Mouse (Mus musculus) midbrain, embryonic 12.5 days (tissue): ENCODE data around the gene Traf3ip2. TPM values are rescaled to one million over a fixed set of nuclear protein-coding genes. Genes with fewer than 3 reads are reported as not detected.

Experiments used
- ATAC-seq: fragments of 200-750 bp; cut with Nextera tagmentation; 2 replicates; pipeline ENCODE4 v1.8.0; 2017; ENCODE audit warnings: low read depth, moderate TSS enrichment, moderate library complexity; ENCODE audit not compliant: low FRiP score
- H3K27ac ChIP-seq: fragments of 300-500 bp; sonication (generic); replicated peaks from 2 replicates; pipeline ENCODE4 v1.5.1; 2016; ENCODE audit warnings: mild to moderate bottlenecking
- H3K27me3 ChIP-seq: fragments of 300-500 bp; sonication (generic); 2 replicates; pipeline ENCODE4 v1.6.1; 2016; ENCODE audit warnings: mild to moderate bottlenecking
- H3K36me3 ChIP-seq: fragments of 300-500 bp; sonication (generic); 2 replicates; pipeline ENCODE4 v1.6.1; 2016
- H3K4me1 ChIP-seq: fragments of 300-500 bp; sonication (generic); 2 replicates; pipeline ENCODE4 v1.6.1; 2016
- H3K4me2 ChIP-seq: fragments of 300-500 bp; sonication (generic); replicated peaks from 2 replicates; pipeline ENCODE4 v1.6.1; 2016; ENCODE audit warnings: mild to moderate bottlenecking, moderate library complexity
- H3K4me3 ChIP-seq: fragments of 300-500 bp; sonication (generic); 2 replicates; pipeline ENCODE4 v1.5.1; 2016; ENCODE audit warnings: mild to moderate bottlenecking
- H3K9ac ChIP-seq: fragments of 300-500 bp; sonication (generic); replicated peaks from 2 replicates; pipeline ENCODE4 v1.6.1; 2016; ENCODE audit warnings: mild to moderate bottlenecking, moderate library complexity
- H3K9me3 ChIP-seq: fragments of 300-500 bp; sonication (generic); 2 replicates; pipeline ENCODE4 v1.6.1; 2016; ENCODE audit warnings: mild to moderate bottlenecking
- WGBS: fragments of 180-500 bp; shearing (Covaris S2); methylation state at CpG from one replicate; pipeline ENCODE4 v1.1.7; 2016; 5-methylcytosine and 5-hydroxymethylcytosine counted together
- polyA plus RNA-seq: library from polyadenylated mRNA; unstranded; fragments of >200 nt; fragmentation: Nextera tagmentation; extraction: Ambion mirVana; gene quantifications from 2 replicates; pipeline ENCODE4 v1.2.1, GENCODE M21; 2016

Traf3ip2 gene
- polyA plus RNA-seq, 1 experiment from 2014 or later: 6.1 TPM

GRCm38 (mm10) chr10:39660698-39661097 is 48.0 kb downstream of the Traf3ip2 start:
- H3K27ac ChIP-seq: peak overlapping the region; percentile 85

GRCm38 (mm10) chr10:39665071-39665502 is 52.4 kb downstream of the Traf3ip2 start:
- no peak overlapping the region for H3K9ac ChIP-seq
- WGBS: 70% methylated on average over 4 of the region's 4 CpGs
- H3K4me1 ChIP-seq: peaks cover 15% of the 10 kb centered on the region
- no peak overlapping the region for H3K4me2 ChIP-seq
- no peak for ATAC-seq
- H3K9me3 ChIP-seq: no peaks in the 10 kb centered on the region
- 0 out of 2 replicates have a peak overlapping the region, but pooled peaks have one; percentile 39 for H3K27ac ChIP-seq
- no peaks in the 10 kb centered on the region for H3K27me3 ChIP-seq
- 0 out of 2 replicates have a peak, but pooled peaks cover 8% of the 10 kb centered on the region for H3K36me3 ChIP-seq
- no peak overlapping the region for H3K4me3 ChIP-seq

More at GRCm38 (mm10) chr10:39660698-39661097, 48.0 kb downstream of the Traf3ip2 start:
- H3K9ac ChIP-seq: no peak overlapping the region
- H3K4me3 ChIP-seq: no peak overlapping the region
- no peak for ATAC-seq
- H3K36me3 ChIP-seq: 0 out of 2 replicates have a peak, but pooled peaks cover 4% of the 10 kb centered on the region
- H3K9me3 ChIP-seq: no peaks in the 10 kb centered on the region
- H3K4me2 ChIP-seq: no peak overlapping the region
- no peaks in the 10 kb centered on the region for H3K27me3 ChIP-seq
- 43% methylated on average over 5 of the region's 5 CpGs for WGBS
- H3K4me1 ChIP-seq: peaks cover 28% of the 10 kb centered on the region

- ATAC-seq: no peak
- WGBS: 68% methylated on average over 3 of the region's 3 CpGs
- Histone ChIP-seq H3K27ac (no peak overlapping the region), H3K4me3 (no peak overlapping the region), H3K9ac (no peak overlapping the region), H3K4me1 (peaks cover 6% of the 10 kb centered on the region; the same call in 1 of the 2 replicates), H3K9me3 (no peaks in the 10 kb centered on the region), H3K4me2 (no peak overlapping the region), H3K36me3 (0 out of 2 replicates have a peak, but pooled peaks cover 8% of the 10 kb centered on the region), H3K27me3 (no peaks in the 10 kb centered on the region)
Measured at GRCm38 (mm10) chr10:39666027-39666426, 53.3 kb downstream of the Traf3ip2 start.

- no peaks in the 10 kb centered on the region for H3K9me3 ChIP-seq
- peaks cover 32% of the 10 kb centered on the region for H3K4me1 ChIP-seq
- no peak overlapping the region for H3K9ac ChIP-seq
- H3K4me2 ChIP-seq: no peak overlapping the region
- H3K36me3 ChIP-seq: 0 out of 2 replicates have a peak, but pooled peaks cover 4% of the 10 kb centered on the region
- ATAC-seq: no peak
- no peak overlapping the region for H3K27ac ChIP-seq
- WGBS: 83% methylated on average over 1 of the region's 1 CpGs
- no peak overlapping the region for H3K4me3 ChIP-seq
- H3K27me3 ChIP-seq: no peaks in the 10 kb centered on the region
Measured at GRCm38 (mm10) chr10:39671451-39671850, 58.7 kb downstream of the Traf3ip2 start.

- Histone ChIP-seq H3K4me3 (no peak overlapping the region), H3K4me1 (peaks cover 32% of the 10 kb centered on the region), H3K4me2 (peak overlapping the region; percentile 18; the same call in 1 of the 2 replicates), H3K9ac (no peak overlapping the region), H3K27ac (peak overlapping the region; percentile 69), H3K36me3 (0 out of 2 replicates have a peak, but pooled peaks cover 4% of the 10 kb centered on the region), H3K9me3 (no peaks in the 10 kb centered on the region), H3K27me3 (no peaks in the 10 kb centered on the region)
- 5% methylated on average over 4 of the region's 4 CpGs for WGBS
- peak; percentile 94 for ATAC-seq
Measured at GRCm38 (mm10) chr10:39672547-39673051, 59.9 kb downstream of the Traf3ip2 start.

- Histone ChIP-seq H3K4me3 (no peak overlapping the region), H3K27ac (no peak overlapping the region), H3K4me1 (peaks cover 32% of the 10 kb centered on the region), H3K4me2 (no peak overlapping the region), H3K9ac (no peak overlapping the region), H3K9me3 (no peaks in the 10 kb centered on the region), H3K27me3 (no peaks in the 10 kb centered on the region), H3K36me3 (0 out of 2 replicates have a peak, but pooled peaks cover 4% of the 10 kb centered on the region)
- no peak for ATAC-seq
- WGBS: 30% methylated on average over 3 of the region's 3 CpGs
Measured at GRCm38 (mm10) chr10:39674106-39674505, 61.4 kb downstream of the Traf3ip2 start.

GRCm38 (mm10) chr10:39674766-39675165 is 62.0 kb downstream of the Traf3ip2 start:
- Histone ChIP-seq H3K4me1 (peaks cover 32% of the 10 kb centered on the region), H3K27ac (0 out of 2 replicates have a peak overlapping the region, but pooled peaks have one; percentile 25), H3K27me3 (no peaks in the 10 kb centered on the region), H3K36me3 (0 out of 2 replicates have a peak, but pooled peaks cover 4% of the 10 kb centered on the region), H3K9me3 (no peaks in the 10 kb centered on the region), H3K4me3 (no peak overlapping the region), H3K9ac (no peak overlapping the region), H3K4me2 (no peak overlapping the region)
- WGBS: 27% methylated on average over 3 of the region's 3 CpGs
- 0 out of 2 replicates have a peak, but pooled peaks have one; percentile 23 for ATAC-seq

GRCm38 (mm10) chr10:39678199-39678791 is 65.6 kb downstream of the Traf3ip2 start:
- no peak overlapping the region for H3K9ac ChIP-seq
- WGBS: 87% methylated on average over 4 of the region's 4 CpGs
- no peak for ATAC-seq

GRCm38 (mm10) chr10:39681014-39681413 is 68.3 kb downstream of the Traf3ip2 start:
- Histone ChIP-seq H3K27me3 (no peaks in the 10 kb centered on the region), H3K4me3 (no peak overlapping the region), H3K4me1 (peaks cover 6% of the 10 kb centered on the region; the same call in 1 of the 2 replicates), H3K36me3 (0 out of 2 replicates have a peak, but pooled peaks cover 6% of the 10 kb centered on the region), H3K9ac (no peak overlapping the region), H3K9me3 (no peaks in the 10 kb centered on the region), H3K4me2 (no peak overlapping the region), H3K27ac (no peak overlapping the region)
- WGBS: 91% methylated on average over 4 of the region's 4 CpGs
- no peak for ATAC-seq

More at GRCm38 (mm10) chr10:39678199-39678791, 65.6 kb downstream of the Traf3ip2 start:
- H3K4me2 ChIP-seq: no peak overlapping the region
- H3K27ac ChIP-seq: no peak overlapping the region
- H3K27me3 ChIP-seq: no peaks in the 10 kb centered on the region
- H3K4me3 ChIP-seq: no peak overlapping the region
- no peaks in the 10 kb centered on the region for H3K9me3 ChIP-seq
- H3K4me1 ChIP-seq: peaks cover 18% of the 10 kb centered on the region
- 0 out of 2 replicates have a peak, but pooled peaks cover 6% of the 10 kb centered on the region for H3K36me3 ChIP-seq

GRCm38 (mm10) chr10:39682556-39682955 is 69.8 kb downstream of the Traf3ip2 start:
- H3K27ac ChIP-seq: no peak overlapping the region
- ATAC-seq: no peak
- H3K4me1 ChIP-seq: peaks cover 6% of the 10 kb centered on the region; the same call in 1 of the 2 replicates
- 95% methylated on average over 2 of the region's 2 CpGs for WGBS
- H3K9me3 ChIP-seq: no peaks in the 10 kb centered on the region
- no peak overlapping the region for H3K4me2 ChIP-seq
- no peak overlapping the region for H3K4me3 ChIP-seq
- no peak overlapping the region for H3K9ac ChIP-seq
- H3K27me3 ChIP-seq: no peaks in the 10 kb centered on the region
- H3K36me3 ChIP-seq: 0 out of 2 replicates have a peak, but pooled peaks cover 6% of the 10 kb centered on the region

- H3K27ac ChIP-seq: no peak overlapping the region
- H3K9me3 ChIP-seq: no peaks in the 10 kb centered on the region
- no peak overlapping the region for H3K9ac ChIP-seq
- no peak for ATAC-seq
- no peak overlapping the region for H3K4me2 ChIP-seq
- 0 out of 2 replicates have a peak, but pooled peaks cover 6% of the 10 kb centered on the region for H3K36me3 ChIP-seq
- no peaks in the 10 kb centered on the region for H3K27me3 ChIP-seq
- H3K4me3 ChIP-seq: no peak overlapping the region
- peaks cover 6% of the 10 kb centered on the region; the same call in 1 of the 2 replicates for H3K4me1 ChIP-seq
- WGBS: 86% methylated on average over 2 of the region's 2 CpGs
Measured at GRCm38 (mm10) chr10:39683481-39683880, 70.7 kb downstream of the Traf3ip2 start.

- no peak overlapping the region for H3K9ac ChIP-seq
- H3K9me3 ChIP-seq: no peaks in the 10 kb centered on the region
- WGBS: 95% methylated on average over 4 of the region's 4 CpGs
- H3K4me1 ChIP-seq: peaks cover 15% of the 10 kb centered on the region
- H3K27ac ChIP-seq: no peak overlapping the region
- H3K4me2 ChIP-seq: no peak overlapping the region
- H3K4me3 ChIP-seq: no peak overlapping the region
- no peaks in the 10 kb centered on the region for H3K27me3 ChIP-seq
- H3K36me3 ChIP-seq: no peaks in the 10 kb centered on the region
- ATAC-seq: no peak
Measured at GRCm38 (mm10) chr10:39686811-39687210, 74.1 kb downstream of the Traf3ip2 start.
